Mouse (Mus musculus) gastrocnemius, adult 2 months (tissue): Measurements from ENCODE around the gene Slc45a1. TPM values are rescaled to one million over a fixed set of nuclear protein-coding genes. Genes with fewer than 3 reads are reported as not detected.
A peak's percentile ranks its signal among the peaks of the same experiment; 100 is the strongest.

ENCODE experiments used
- DNase-seq: peaks from one replicate; pipeline ENCODE4 v3.0.0; 2022
- H3K27ac ChIP-seq: fragments of 200-600 bp; 2 replicates; pipeline ENCODE4 v1.8.1; 2022; ENCODE audit warnings: mild to moderate bottlenecking
- H3K4me3 ChIP-seq: fragments of 200-600 bp; 2 replicates; pipeline ENCODE4 v1.8.1; 2022; ENCODE audit warnings: mild to moderate bottlenecking, moderate library complexity
- CTCF ChIP-seq: fragments of 200-600 bp; IDR thresholded peaks from 2 replicates; pipeline ENCODE4 v1.8.1; 2022; ENCODE audit warnings: antibody characterized with exemption, mild to moderate bottlenecking, moderate library complexity
- intact Hi-C: fragments of 180-260 bp; cut with DNase I; formaldehyde crosslinking; loops from one replicate; pipeline ENCODE4 v1.15.1; 2025
- total RNA-seq, 2 experiments: library from RNA; stranded (reverse); gene quantifications; 2 replicates each; pipeline ENCODE4 v1.2.3; 2021

Slc45a1 gene
- total RNA-seq, 2 experiments from 2014 or later, result not detected

GRCm38 (mm10) chr4:150678789-150679188 is 26.8 kb upstream of the Slc45a1 start:
- no peak for TF ChIP-seq CTCF
- no peak for DNase-seq
- Histone ChIP-seq H3K27ac (no peak overlapping the region), H3K4me3 (no peak overlapping the region)
- intact Hi-C loops, result no loop called here

GRCm38 (mm10) chr4:150677846-150678224 is 25.9 kb upstream of the Slc45a1 start:
- TF ChIP-seq CTCF, result no peak
- intact Hi-C loops, result no loop called here

GRCm38 (mm10) chr4:150677126-150677845 is 25.3 kb upstream of the Slc45a1 start:
- DNase-seq, result no peak
- intact Hi-C loops, result no loop called here
- Histone ChIP-seq H3K4me3 (no peak overlapping the region), H3K27ac (no peak overlapping the region)
- no peak for TF ChIP-seq CTCF

More at GRCm38 (mm10) chr4:150677846-150678224, 25.9 kb upstream of the Slc45a1 start:
- Histone ChIP-seq H3K4me3 (no peak overlapping the region), H3K27ac (no peak overlapping the region)
- DNase-seq, result no peak

- no peak for DNase-seq
- no peak overlapping the region for H3K27ac ChIP-seq
- intact Hi-C loops, result no loop called here
- H3K4me3 ChIP-seq, result no peak overlapping the region
- no peak for TF ChIP-seq CTCF
These were observed 24.1 kb upstream of the Slc45a1 start for GRCm38 (mm10) chr4:150676029-150676428.

- no peak for DNase-seq
- H3K4me3 ChIP-seq, result no peak overlapping the region
- H3K27ac ChIP-seq, result no peak overlapping the region
- intact Hi-C loops, result no loop called here
- no peak for TF ChIP-seq CTCF
These were observed 23.3 kb upstream of the Slc45a1 start for GRCm38 (mm10) chr4:150675274-150675673.

GRCm38 (mm10) chr4:150665806-150666205 is 13.8 kb upstream of the Slc45a1 start:
- TF ChIP-seq CTCF, result no peak
- no peak for DNase-seq
- intact Hi-C loops, result loop anchor here (2.0 kb wide), 1 partner anchor 17 kb away; no protein-coding TSS in a partner anchor
- Histone ChIP-seq H3K27ac (no peak overlapping the region), H3K4me3 (no peak overlapping the region)

- TF ChIP-seq CTCF, result peak; percentile 43
- Histone ChIP-seq H3K4me3 (no peak overlapping the region), H3K27ac (no peak overlapping the region)
- DNase-seq, result no peak
- intact Hi-C loops, result no loop called here
These were observed 12.8 kb upstream of the Slc45a1 start for GRCm38 (mm10) chr4:150664726-150665125.

- intact Hi-C loops, result no loop called here
- Histone ChIP-seq H3K27ac (no peak overlapping the region), H3K4me3 (no peak overlapping the region)
- DNase-seq, result peak; percentile 46
- peak; percentile 59 for TF ChIP-seq CTCF
These were observed 11.2 kb upstream of the Slc45a1 start for GRCm38 (mm10) chr4:150663192-150663591.

- Histone ChIP-seq H3K27ac (no peak overlapping the region), H3K4me3 (no peak overlapping the region)
- intact Hi-C loops, result no loop called here
- DNase-seq, result no peak
- no peak for TF ChIP-seq CTCF
These were observed 9.9 kb upstream of the Slc45a1 start for GRCm38 (mm10) chr4:150661886-150662285.

GRCm38 (mm10) chr4:150659926-150660610 is 8.1 kb upstream of the Slc45a1 start:
- intact Hi-C loops, result no loop called here
- peak; percentile 64 for TF ChIP-seq CTCF
- Histone ChIP-seq H3K4me3 (no peak overlapping the region), H3K27ac (no peak overlapping the region)
- DNase-seq, result peak; percentile 44

- DNase-seq, result peak; percentile 42
- peak; percentile 59 for TF ChIP-seq CTCF
- Histone ChIP-seq H3K4me3 (no peak overlapping the region), H3K27ac (no peak overlapping the region)
- intact Hi-C loops, result loop anchor here (1.0 to 2.0 kb wide), 3 partner anchors 194 to 310 kb away; no protein-coding TSS in a partner anchor
These were observed 4.5 kb upstream of the Slc45a1 start for GRCm38 (mm10) chr4:150656504-150656903.

GRCm38 (mm10) chr4:150655989-150656388 is 4.0 kb upstream of the Slc45a1 start:
- peak; percentile 90 for DNase-seq
- intact Hi-C loops, result loop anchor here (1.0 to 2.0 kb wide), 3 partner anchors 195 to 310 kb away; no protein-coding TSS in a partner anchor
- Histone ChIP-seq H3K27ac (no peak overlapping the region), H3K4me3 (no peak overlapping the region)
- peak; percentile 98 for TF ChIP-seq CTCF

GRCm38 (mm10) chr4:150653072-150653599 is 1.2 kb upstream of the Slc45a1 start:
- intact Hi-C loops, result no loop called here
- no peak overlapping the region for H3K4me3 ChIP-seq
- no peak for DNase-seq
- no peak for TF ChIP-seq CTCF
- no peak overlapping the region for H3K27ac ChIP-seq
